Mouse (Mus musculus) ovary, postnatal 36 days (tissue): ENCODE data around the gene Foxr2.

Experiments
- DNase-seq: peaks from one replicate; pipeline ENCODE4 v3.0.0; 2022; ENCODE audit warnings: low spot score, mixed read lengths

The Foxr2 gene

DNA sequence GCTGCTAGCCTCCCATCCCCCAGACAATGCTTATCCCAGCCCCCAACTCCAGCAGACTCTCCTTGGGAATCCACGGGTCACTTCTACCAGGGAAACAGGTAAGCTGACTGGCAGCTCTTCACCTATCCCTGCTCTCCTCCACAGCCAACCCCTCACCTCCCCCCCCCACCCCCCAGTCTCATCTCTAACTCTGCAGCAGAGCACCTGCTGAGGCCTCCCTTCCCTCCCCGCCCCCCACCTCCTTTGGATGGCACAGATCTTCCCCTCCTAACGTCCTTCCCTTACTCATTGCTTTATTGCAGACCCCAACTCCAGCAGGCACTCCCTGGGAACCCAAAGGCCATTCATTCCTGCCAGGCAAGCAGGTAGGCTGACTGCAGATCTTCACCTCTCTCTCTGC lies at the start of gene Foxr2:
Foxr2 (plus strand) TSS at position 301 of the 400 bp plus-strand sequence.
- DNase-seq, result no peak

GRCm38 (mm10) chrX:153119013-153119412 lies 427 bp downstream of the Foxr2 start:
- no peak for DNase-seq

DNA sequence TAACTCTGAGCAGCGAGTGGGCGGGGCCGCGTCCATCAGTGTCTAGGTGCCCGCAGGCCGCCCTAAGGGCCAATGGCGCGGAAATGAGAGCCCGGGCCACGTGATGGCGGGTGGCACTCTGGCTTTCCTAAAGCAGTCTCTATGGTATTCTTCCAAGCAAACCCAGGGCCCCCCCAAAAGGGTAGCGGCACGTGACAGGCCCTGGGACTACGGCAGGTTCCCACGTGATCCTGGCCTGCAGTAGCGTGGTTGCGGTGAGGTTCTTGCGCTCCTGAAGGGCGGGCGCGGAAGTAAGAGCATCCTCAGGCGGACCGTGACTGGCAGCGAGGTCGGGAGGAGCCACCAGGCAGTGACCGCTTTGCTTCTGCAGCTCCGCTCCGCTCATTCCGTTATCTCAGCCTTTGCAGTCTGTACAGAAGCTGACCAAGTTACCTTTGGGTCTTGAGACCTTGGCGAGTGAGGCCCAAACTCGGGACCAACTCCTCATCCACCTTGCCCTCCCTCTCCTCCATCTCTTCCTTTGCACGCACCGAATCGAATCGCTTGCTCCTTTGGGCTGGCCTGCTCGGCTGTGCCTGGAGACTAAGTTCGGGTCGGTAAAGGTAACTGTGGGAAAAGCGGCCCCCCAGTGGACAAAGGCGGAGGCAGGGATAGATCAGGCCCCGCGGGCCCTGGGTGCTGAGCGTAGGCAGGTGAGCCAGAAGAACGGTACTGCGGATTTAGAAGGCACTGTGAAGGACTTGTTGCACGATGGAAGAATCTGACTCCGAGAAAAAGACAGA lies 21.3 kb downstream of the Foxr2 start, which contains the start of gene Rragb:
Rragb (plus strand) TSS at position 248 of the 782 bp plus-strand sequence.
- peak; percentile 75 for DNase-seq

DNA sequence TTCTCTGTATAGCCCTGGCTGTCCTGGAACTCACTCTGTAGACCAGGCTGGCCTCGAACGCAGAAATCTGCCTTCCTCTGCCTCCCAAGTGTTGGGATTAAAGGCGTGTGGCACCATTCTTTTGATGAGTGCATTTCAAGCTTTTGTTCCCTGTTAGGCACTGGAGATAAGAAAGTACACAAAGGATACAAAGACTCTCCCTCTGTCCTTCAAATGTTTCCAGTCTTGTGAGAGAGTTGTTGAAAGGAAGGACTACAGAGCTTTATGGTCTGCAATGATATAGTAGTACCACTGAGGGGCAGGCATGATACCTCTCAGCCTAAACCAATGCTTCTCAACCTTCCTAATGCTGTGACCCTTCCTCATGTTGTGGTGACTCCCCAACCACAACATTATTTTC lies 24.1 kb downstream of the Foxr2 start:
- no peak for DNase-seq

DNA sequence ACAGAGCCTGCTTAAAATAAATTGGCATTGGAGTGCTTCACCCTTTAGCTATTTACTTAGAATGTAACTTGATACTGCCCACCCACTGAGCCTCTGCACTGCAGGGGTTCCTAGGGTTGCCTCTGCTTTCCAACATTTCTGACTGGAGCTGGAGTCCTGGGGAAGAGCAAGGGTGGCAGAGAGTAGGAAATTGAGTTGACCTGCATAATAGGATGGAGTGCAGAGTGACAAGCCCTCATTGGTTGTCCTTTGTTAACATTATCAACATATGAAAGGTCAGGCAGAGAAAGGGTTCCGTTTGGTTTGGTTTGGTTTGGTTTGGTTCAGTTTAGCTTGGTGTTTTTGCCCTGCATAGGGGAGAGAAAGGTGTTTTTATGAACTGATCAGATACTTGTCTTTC lies 33.2 kb downstream of the Foxr2 start:
- DNase-seq, result no peak

DNA sequence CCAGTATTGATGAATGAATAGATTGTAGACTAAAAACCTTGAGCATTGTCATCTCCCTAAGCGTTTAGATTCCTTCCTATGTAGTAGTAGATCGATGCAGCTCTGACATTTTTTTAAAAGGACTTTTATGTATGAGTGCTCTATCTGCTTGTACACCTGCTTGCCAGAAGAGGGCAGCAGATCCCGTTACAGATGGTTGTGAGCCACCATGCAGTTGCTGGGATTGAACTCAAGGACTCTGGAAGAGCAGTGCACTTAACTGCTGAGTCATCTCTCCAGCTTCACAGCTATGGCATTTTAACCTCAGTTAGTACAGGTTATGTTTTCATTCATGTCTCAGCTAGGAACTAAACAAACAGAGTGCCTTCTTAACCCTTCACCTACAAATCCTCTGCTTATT lies 36.7 kb downstream of the Foxr2 start:
- peak; percentile 12 for DNase-seq

DNA sequence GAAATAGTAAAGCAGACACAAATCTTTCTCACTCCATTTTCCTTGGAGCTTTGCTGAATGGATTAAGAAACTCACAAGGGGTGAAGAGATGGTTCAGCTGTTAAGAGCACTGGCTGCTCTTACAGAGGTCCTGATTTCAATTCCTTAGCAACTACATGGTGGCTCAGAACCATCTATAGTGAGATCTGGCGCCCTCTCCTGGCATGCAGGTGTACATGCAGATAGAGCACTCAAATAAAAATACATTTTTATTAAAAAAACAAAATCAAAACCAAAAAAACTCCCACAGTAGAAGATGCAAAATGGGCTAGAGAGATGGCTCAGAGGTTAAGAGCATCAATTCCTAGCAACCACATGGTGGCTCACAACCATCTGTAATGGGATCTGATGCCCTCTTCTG lies 56.2 kb downstream of the Foxr2 start:
- DNase-seq, result no peak

GRCm38 (mm10) chrX:153182221-153182620 lies 63.6 kb downstream of the Foxr2 start:
- DNase-seq, result no peak
